Mouse (Mus musculus) frontal cortex, postnatal 10 days (tissue): Measurements from ENCODE around the gene Spint5.

Experiments
- DNase-seq, 2 experiments: peaks; one replicate each; pipeline ENCODE4 v3.0.0; 2022; ENCODE audit warnings: low spot score in 2 of 2, mixed read lengths in 1 of 2

The Spint5 gene

GRCm38 (mm10) chr2:164737377-164738090, 22.4 kb downstream of the Spint5 start:
- DNase-seq: no peak

DNA sequence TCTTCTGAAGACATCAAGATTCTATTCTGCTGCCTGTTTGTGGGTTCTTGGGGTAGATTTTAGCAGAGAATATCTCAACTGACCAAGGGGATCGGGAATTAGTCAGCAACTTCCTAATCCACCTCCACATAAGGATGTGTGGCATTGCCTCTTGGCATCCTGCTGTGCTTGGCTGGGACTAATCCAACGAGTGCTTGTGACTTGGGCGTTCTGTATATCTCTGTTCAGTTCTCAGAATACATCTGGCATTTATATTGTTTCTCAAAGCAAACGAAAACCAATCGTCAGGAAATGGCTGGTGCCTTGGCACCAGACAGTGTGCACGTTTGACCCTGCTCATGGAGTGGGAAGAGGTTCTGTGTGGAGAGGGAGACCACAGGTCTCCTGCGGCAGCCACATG, 24.8 kb downstream of the Spint5 start:
- no peak for DNase-seq

DNA sequence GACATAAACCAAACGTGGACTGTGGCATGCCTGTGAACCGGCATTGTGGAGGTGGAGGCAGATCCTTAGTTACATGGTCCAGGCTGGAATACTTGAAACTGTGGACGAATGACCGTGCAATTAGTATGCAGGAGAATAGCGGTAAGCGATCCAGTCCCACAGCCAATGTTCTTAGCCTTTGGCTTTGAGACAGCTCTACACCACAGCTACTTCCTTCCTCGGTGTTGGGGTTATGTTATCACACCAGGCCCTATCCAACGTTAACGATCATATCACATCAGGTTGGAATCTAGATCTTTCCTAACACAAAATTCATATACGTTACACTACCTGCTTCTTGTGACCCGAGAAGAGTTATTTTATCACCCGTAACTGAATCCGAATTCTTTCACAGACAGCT, 29.9 kb downstream of the Spint5 start:
- DNase-seq: no peak

DNA sequence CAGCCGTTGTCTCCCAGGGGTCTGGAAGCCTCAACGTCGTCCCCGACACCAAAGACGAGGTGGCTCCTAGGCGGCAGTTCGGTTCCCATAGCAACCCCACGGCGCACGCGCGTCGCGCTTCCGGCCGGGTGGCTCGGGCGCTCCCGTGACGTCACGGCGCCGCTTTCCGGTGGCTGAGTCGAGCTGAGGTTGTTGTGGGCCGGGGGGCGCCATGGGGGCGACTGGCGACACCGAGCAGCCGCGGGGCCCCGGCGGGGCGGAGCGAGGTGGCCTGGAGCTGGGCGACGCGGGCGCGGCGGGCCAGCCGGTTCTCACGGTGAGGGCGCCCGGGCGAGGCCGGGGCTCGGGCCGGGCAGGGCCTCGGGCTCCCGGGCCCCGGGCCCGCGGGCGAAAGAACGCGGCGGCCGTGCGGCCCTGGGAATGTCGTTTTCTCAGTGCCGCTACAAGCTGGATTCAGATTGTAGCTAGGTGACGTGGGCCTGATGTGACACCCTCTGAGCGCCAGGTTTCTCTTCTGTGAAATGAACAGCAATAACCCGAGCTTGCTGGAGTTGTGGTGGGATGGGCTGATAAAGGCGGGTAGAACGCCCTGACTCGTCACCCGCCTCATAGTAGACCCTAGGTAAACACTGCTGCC, 30.9 kb downstream of the Spint5 start, which contains the start of the genes Wfdc3 and Dnttip1:
TSS of gene Wfdc3 (minus strand) at position 89 of the 637 bp plus-strand sequence.
TSS of gene Dnttip1 (plus strand) at position 141 of the 637 bp plus-strand sequence.
- DNase-seq: peak; percentile 88 to 95

GRCm38 (mm10) chr2:164746693-164747092, 31.6 kb downstream of the Spint5 start:
- no peak for DNase-seq

DNA sequence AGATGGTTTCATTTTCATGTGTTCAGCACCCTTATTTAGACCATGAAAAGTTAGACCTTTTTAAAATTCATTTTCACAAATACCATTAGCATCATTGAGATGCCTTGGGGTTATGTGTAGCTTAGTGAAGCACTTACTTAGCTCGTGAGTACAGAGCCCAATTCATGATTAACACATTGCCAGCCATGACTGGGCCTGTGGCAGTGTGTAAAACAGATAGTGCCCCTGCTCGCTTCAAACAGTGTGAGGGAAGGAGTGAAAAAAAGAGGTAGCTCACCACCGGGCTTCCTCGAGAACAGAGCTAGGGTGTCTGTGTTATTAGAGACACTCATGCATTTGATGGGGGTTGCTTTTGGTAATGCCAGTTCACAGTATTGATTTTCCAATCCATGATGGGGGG, 33.1 kb downstream of the Spint5 start:
- DNase-seq: no peak

- no peak for DNase-seq
Observed at GRCm38 (mm10) chr2:164748991-164749390, 33.9 kb downstream of the Spint5 start.

GRCm38 (mm10) chr2:164752454-164752853, 37.3 kb downstream of the Spint5 start:
- no peak for DNase-seq

GRCm38 (mm10) chr2:164754105-164754504, 39.0 kb downstream of the Spint5 start:
- DNase-seq: no peak

DNA sequence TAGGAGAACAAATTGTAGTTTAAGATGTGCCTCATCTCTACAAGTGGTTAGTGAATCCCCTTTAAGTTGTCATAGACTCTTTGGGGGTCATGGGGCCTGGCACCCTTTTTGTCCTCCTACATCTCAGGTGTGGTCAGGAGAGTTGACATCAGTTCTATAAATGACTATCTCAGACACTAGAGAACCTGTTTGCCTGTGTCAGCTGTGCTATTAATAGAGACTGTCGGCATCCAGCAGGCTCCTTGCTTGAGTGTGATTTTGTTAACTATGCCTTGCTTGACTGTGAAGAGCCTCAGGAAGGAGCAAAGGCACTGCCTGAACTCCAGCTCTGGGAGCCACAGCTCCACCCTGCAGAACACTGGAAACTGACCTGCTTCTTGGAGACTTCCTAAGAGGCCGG, 39.7 kb downstream of the Spint5 start:
- no peak for DNase-seq

DNA sequence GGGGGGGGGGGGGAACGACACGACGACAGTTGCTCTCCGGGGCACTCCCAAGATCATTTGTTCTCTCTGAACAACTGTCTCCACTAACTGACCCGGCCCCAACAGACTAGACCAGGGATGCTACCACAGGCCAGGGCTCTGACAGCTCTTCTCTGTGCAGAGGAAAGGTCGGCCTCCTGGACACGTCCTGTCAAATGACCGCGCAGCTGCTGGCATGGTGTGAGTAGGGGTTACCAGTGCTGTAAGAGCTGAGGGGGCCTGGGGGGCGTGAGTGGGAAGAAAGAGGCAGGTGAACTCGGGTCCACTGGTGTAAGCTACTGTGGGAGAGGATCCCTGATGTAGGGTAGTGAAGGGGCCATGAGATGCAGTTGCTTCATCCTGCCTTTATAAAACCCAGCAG, 42.7 kb downstream of the Spint5 start:
- DNase-seq: no peak

GRCm38 (mm10) chr2:164758692-164759091, 43.6 kb downstream of the Spint5 start:
- DNase-seq: no peak

- DNase-seq: no peak
Observed at GRCm38 (mm10) chr2:164760059-164760833, 45.1 kb downstream of the Spint5 start.

DNA sequence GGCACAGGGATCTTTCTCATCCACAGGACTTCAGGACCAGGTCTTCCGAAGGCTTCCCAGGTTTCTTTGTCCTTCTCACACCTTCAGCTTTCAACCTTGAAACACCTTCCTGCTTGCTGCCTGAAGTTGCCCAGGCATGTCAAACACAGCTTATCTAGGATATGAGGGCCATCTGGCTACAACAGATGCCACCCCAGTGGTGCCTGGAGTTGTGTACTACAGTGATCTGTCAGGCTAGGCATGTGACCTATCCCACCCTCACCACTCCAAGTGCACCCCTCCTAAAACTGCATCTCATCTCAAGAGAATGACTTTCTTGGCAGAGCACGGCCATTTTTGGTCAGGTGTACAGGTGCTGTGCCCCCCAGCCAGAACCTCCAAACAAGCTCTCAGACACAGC, 46.4 kb downstream of the Spint5 start:
- DNase-seq: no peak

DNA sequence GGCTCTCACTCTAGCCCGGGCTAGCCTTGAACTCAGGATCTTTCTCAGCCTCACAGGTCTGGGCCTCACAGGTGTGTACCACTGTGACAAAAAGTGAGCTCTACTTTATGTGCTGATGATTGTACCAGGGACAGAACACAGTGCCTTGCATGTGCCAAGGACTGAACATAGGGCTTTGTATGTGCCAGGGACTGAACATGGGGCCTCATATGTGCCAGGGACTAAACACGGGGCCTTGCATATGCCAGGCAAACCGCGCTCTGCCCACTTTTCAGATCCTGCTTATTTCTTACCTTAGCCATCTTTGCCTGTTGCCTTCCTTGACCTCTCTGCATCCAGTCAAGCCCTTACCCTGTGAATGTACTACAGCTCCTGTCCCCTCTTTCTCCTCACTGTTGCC, 46.9 kb downstream of the Spint5 start:
- DNase-seq: no peak

- DNase-seq: no peak
Observed at GRCm38 (mm10) chr2:164762593-164762992, 47.5 kb downstream of the Spint5 start.

DNA sequence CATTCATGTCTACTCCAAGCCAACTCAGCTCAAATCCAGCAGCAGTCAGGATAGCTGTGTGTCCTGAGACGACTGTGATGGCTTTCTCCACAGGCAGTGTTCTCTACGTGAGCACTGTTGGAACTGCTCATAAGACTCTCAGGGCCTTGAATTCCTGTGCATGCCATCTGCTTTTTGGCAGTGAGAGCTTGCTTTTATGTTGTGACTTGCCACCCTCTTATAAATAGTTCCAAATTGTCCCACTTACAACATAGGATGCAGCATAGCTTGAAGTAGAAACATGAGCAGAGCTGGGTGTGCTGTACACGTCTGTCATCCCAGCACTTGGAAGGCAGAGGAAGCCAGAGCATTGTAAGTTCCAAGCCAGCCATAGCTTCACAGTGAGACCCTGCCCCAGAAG, 50.7 kb downstream of the Spint5 start:
- no peak for DNase-seq
